Mouse (Mus musculus) thymus, adult 2 months (tissue): ENCODE results near the gene Olfr1016.

ENCODE experiments used
- CTCF ChIP-seq: fragments of 200-500 bp; IDR thresholded peaks from 2 replicates; pipeline ENCODE4 v1.5.1; 2012; ENCODE audit warnings: mild to moderate bottlenecking, control low read depth, low read length, moderate library complexity, borderline replicate concordance; ENCODE audit not compliant: control insufficient read depth, poor library complexity, insufficient read depth; ENCODE audit errors: extremely low read depth
- POLR2A ChIP-seq: fragments of 200-500 bp; IDR thresholded peaks from 2 replicates; pipeline ENCODE4 v1.6.1; 2012; ENCODE audit warnings: mild to moderate bottlenecking, low read length, control low read depth, moderate library complexity; ENCODE audit not compliant: control insufficient read depth, poor library complexity, insufficient read depth; ENCODE audit errors: extremely low read depth

DNA sequence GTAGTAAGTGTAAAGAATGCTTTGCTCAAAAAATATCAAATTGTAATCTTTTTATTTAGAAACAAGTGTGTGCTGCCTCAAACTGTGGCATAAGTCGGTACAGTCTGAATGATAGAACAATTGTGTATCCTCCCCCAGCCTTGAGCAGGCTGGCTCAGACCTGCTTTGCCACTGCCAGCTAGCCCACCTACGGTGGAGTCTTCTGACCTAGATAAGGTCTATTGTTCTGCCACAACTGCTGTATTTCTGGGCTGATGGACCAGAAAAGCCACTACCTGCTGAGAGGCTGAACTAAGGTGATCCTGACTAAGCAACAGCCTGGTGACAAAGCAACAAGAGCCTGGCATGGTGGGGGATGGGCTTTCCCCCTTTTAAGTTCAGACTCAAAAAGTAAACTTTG, 10.0 kb downstream of the Olfr1016 start:
- TF ChIP-seq POLR2A (no peak), CTCF (no peak)
